Mouse (Mus musculus) G1E (cell line): Measurements from ENCODE around the gene BC035044. TPM values are rescaled to one million over a fixed set of nuclear protein-coding genes. Genes with fewer than 3 reads are reported as not detected.
"Not testable (repeated sequence)": the region's sequence is repeated elsewhere in the genome, so short reads cannot be mapped to it uniquely, and the experiment has no call there.

Experiments used
- ATAC-seq: 2 replicates; pipeline ENCODE4 v1.8.0; 2016; ENCODE audit warnings: mild to moderate bottlenecking; ENCODE audit not compliant: insufficient number of reproducible peaks, poor library complexity, low FRiP score, severe bottlenecking; ENCODE audit errors: extremely low read depth
- DNase-seq: peaks from one replicate; pipeline ENCODE4 v3.0.0; 2012; ENCODE audit warnings: low spot score
- H3K27me3 ChIP-seq: 2 replicates; pipeline ENCODE4 v1.6.1; 2012; ENCODE audit warnings: mild to moderate bottlenecking, low read length, inconsistent platforms; ENCODE audit not compliant: insufficient read depth
- H3K36me3 ChIP-seq: replicated peaks from 2 replicates; pipeline ENCODE3; 2012; ENCODE audit warnings: mild to moderate bottlenecking, inconsistent platforms
- H3K4me1 ChIP-seq: 2 replicates; pipeline ENCODE4 v1.6.1; 2012; ENCODE audit warnings: low read depth, low read length, inconsistent platforms, mixed read lengths; ENCODE audit not compliant: insufficient read depth
- H3K4me3 ChIP-seq: 2 replicates; pipeline ENCODE4 v1.5.1; 2012; ENCODE audit warnings: low read depth, mild to moderate bottlenecking, inconsistent platforms, low read length, moderate library complexity, mixed read lengths
- H3K9me3 ChIP-seq: replicated peaks from 2 replicates; pipeline ENCODE4 v1.6.1; 2012; ENCODE audit warnings: inconsistent platforms
- CTCF ChIP-seq: IDR thresholded peaks from 2 replicates; pipeline ENCODE4 v1.5.1; 2012; ENCODE audit warnings: low read depth, low read length, inconsistent platforms, mixed read lengths
- GATA1 ChIP-seq: IDR thresholded peaks from 2 replicates; pipeline ENCODE4 v1.6.1; 2012; ENCODE audit warnings: borderline replicate concordance, low read length, inconsistent platforms, mixed read lengths
- GATA2 ChIP-seq: IDR thresholded peaks from 2 replicates; pipeline ENCODE4 v1.6.1; 2012; ENCODE audit warnings: low read depth, low read length, inconsistent platforms, borderline replicate concordance
- POLR2AphosphoS5 ChIP-seq: IDR thresholded peaks from 2 replicates; pipeline ENCODE4 v1.6.1; 2012; ENCODE audit warnings: low read depth, low read length, inconsistent platforms; ENCODE audit not compliant: insufficient replicate concordance
- TAL1 ChIP-seq: conservative IDR thresholded peaks from 2 replicates; pipeline ENCODE4 v1.6.1; 2012; ENCODE audit warnings: low read depth, low read length, inconsistent platforms, mixed read lengths
- polyA plus RNA-seq: library from polyadenylated mRNA; stranded (reverse); fragments of >175 nt; gene quantifications from 2 replicates; pipeline ENCODE4 v1.2.3, GENCODE M21; 2012
- total RNA-seq, 2 experiments: library from RNA; stranded (forward) in 1 of 2; stranded (reverse) in 1 of 2; fragments of 200-1000 nt in 1 of 2; fragments of >200 nt in 1 of 2; fragmentation: Nextera tagmentation in 1 of 2; gene quantifications; 2 replicates each; pipeline ENCODE4 v1.2.3; 2014 to 2017

BC035044 gene
- total and polyA plus RNA-seq, 3 experiments = 0.05 TPM; not detected in 2

GRCm38 (mm10) chr6:128900044-128900443, 9.1 kb upstream of the BC035044 start:
- Histone ChIP-seq H3K36me3 (no peaks in the 10 kb centered on the region), H3K4me1 (no peaks in the 10 kb centered on the region), H3K9me3 (peaks cover 19% of the 10 kb centered on the region), H3K4me3 (no peak overlapping the region), H3K27me3 (no peaks in the 10 kb centered on the region)
- TF ChIP-seq TAL1 (no peak), GATA2 (no peak), CTCF (no peak)
- DNase-seq (no peak), ATAC-seq (no peak)

- Histone ChIP-seq H3K9me3 (peaks cover 16% of the 10 kb centered on the region), H3K36me3 (no peaks in the 10 kb centered on the region), H3K4me1 (no peaks in the 10 kb centered on the region), H3K27me3 (no peaks in the 10 kb centered on the region), H3K4me3 (no peak overlapping the region)
- no peak for ATAC-seq
- no peak for DNase-seq
- TF ChIP-seq GATA2 (no peak), TAL1 (no peak)
Observed at GRCm38 (mm10) chr6:128895404-128896001, 4.6 kb upstream of the BC035044 start.

- DNase-seq = no peak
- no peak for ATAC-seq
- H3K4me1 ChIP-seq = no peaks in the 10 kb centered on the region
- no peaks in the 10 kb centered on the region for H3K27me3 ChIP-seq
- no peaks in the 10 kb centered on the region for H3K36me3 ChIP-seq
- no peak overlapping the region for H3K4me3 ChIP-seq
- TF ChIP-seq TAL1 = no peak
- TF ChIP-seq GATA1 = no peak
- TF ChIP-seq POLR2AphosphoS5 = no peak
- TF ChIP-seq CTCF = no peak
- TF ChIP-seq GATA2 = no peak
- H3K9me3 ChIP-seq = peaks cover 17% of the 10 kb centered on the region
Observed at GRCm38 (mm10) chr6:128888834-128889233, 2.1 kb downstream of the BC035044 start.

GRCm38 (mm10) chr6:128887091-128887790, 3.7 kb downstream of the BC035044 start, which contains the start of gene Clec2i:
Gene Clec2i, plus strand, starts transcription at chr6:128887588.
- not testable (repeated sequence) for ATAC-seq, H3K4me1 ChIP-seq, H3K36me3 ChIP-seq, H3K4me3 ChIP-seq, H3K27me3 ChIP-seq, DNase-seq
- H3K9me3 ChIP-seq = peaks cover 21% of the 10 kb centered on the region

DNA sequence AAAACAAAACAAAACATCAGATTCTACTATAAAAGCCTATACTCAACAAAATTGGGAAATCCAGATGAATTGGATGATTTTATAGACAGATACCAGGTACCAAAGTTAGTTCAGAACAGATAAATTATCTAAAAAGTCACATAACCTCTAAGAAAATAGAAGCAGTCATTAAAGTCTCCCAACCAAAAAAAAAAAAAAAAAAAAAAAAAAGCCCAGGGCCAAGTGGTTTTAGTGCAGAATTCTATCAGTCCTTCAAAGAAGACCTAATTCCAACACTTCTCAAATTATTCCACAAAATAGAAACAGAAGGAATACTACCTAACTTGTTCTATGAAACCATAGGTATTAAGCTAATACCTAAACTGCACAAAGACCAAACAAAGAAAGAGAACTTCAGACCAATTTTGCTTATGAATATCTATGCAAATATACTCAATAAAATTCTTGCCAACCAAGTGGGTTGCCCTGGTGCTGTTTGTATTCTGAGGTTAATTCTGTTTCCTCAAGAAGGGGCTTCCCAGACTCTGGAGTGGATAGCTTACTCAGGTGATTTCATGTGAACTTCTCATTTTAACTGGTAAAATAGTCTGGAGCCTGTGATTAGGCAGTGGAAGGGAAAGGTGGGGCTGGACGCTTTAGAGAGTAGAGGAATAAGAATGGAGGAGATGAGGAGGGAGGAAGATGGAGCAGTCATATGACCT, 18.9 kb downstream of the BC035044 start:
- DNase-seq = no peak
- no peak for ATAC-seq
- Histone ChIP-seq H3K36me3 (no peaks in the 10 kb centered on the region), H3K9me3 (0 out of 2 replicates have a peak, but pooled peaks cover 1% of the 10 kb centered on the region), H3K4me1 (no peaks in the 10 kb centered on the region), H3K27me3 (no peaks in the 10 kb centered on the region), H3K4me3 (no peak overlapping the region)
- TF ChIP-seq GATA1 (no peak), TAL1 (no peak), POLR2AphosphoS5 (no peak), GATA2 (no peak), CTCF (no peak)

- Histone ChIP-seq H3K9me3 (0 out of 2 replicates have a peak, but pooled peaks cover 3% of the 10 kb centered on the region), H3K27me3 (no peaks in the 10 kb centered on the region), H3K36me3 (no peaks in the 10 kb centered on the region), H3K4me1 (no peaks in the 10 kb centered on the region), H3K4me3 (no peak overlapping the region)
- TF ChIP-seq TAL1 (no peak), GATA2 (no peak), GATA1 (no peak), CTCF (no peak), POLR2AphosphoS5 (no peak)
- DNase-seq (no peak), ATAC-seq (no peak)
Observed at GRCm38 (mm10) chr6:128868861-128869260, 22.1 kb downstream of the BC035044 start.
